Mouse (Mus musculus): Measurements from ENCODE around the gene Gstm5.
"Not testable (repeated sequence)": the region's sequence is repeated elsewhere in the genome, so short reads cannot be mapped to it uniquely, and the experiment has no call there.

Gstm5 gene

DNA sequence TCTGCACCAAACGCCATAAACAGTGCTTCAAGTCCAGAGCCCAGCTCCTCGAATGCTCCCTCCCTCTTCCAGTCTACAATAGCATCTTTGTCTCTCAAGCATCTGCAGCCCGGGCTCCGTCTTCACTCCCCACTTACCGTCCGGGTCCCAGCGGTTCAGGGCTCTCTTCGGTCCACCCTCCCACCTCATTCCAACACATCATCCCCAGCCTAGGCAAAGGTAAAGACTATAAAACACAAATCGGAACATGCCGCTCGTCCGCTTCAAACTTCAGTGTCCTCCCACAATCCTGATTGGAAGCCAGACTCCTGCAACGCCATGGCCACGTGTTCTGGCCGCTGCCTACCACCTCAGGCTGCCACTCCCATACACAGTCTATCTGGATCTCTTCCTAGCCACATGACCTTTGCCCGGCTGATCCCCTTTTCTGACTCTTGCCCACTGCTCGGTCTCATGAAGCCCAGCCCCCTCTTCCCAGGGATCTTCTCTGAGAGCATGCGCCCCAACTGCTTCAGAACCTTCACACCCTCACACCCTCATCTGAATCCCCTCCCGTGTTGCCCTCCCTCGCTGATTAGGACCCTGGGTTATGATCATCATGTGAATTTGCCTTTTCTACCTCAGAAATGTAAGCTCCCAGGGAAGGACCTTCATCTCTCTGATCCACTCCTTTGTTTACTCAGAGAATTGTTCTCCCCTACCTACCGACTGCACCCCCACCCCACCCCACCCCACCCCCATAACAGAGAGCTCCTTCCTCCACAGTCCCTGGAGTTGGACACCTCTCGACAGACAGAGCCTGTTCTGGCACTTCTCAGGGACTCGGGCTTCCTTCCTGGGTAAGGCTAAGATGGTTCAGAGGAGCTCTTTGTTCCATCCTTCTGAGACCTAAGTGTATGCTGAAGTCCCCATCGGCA lies 22.0 kb upstream of the Gstm5 start:
- no peak for DNase-seq (ENCODE audit: low read depth, low spot score)

DNA sequence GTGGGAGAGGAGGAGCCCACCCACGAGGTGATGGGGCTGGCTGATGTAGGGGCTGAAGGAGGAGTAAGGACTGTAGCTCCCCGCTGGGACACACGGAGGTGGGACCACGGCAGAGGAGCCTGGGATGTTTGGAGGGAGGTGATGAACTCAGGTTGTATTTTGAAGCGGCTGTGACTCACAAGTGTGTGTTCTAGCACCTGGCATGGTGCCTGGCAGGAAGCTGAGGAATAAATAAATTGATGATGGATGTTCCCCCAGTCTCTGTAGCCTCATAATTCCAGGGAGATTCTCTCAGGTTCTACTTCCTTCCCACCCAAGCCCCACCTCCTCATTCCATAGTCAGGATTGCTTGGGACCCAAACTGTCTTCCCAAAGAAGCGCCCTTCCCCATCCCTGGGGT lies 20.4 kb upstream of the Gstm5 start:
- no peak for DNase-seq (ENCODE audit: low read depth, low spot score)

- no peak for DNase-seq (ENCODE audit: low read depth, low spot score)
Measured at GRCm38 (mm10) chr3:107877005-107877404, 18.6 kb upstream of the Gstm5 start, which contains the start of gene Eps8l3. Gene Eps8l3, plus strand, starts transcription at chr3:107877229.

DNA sequence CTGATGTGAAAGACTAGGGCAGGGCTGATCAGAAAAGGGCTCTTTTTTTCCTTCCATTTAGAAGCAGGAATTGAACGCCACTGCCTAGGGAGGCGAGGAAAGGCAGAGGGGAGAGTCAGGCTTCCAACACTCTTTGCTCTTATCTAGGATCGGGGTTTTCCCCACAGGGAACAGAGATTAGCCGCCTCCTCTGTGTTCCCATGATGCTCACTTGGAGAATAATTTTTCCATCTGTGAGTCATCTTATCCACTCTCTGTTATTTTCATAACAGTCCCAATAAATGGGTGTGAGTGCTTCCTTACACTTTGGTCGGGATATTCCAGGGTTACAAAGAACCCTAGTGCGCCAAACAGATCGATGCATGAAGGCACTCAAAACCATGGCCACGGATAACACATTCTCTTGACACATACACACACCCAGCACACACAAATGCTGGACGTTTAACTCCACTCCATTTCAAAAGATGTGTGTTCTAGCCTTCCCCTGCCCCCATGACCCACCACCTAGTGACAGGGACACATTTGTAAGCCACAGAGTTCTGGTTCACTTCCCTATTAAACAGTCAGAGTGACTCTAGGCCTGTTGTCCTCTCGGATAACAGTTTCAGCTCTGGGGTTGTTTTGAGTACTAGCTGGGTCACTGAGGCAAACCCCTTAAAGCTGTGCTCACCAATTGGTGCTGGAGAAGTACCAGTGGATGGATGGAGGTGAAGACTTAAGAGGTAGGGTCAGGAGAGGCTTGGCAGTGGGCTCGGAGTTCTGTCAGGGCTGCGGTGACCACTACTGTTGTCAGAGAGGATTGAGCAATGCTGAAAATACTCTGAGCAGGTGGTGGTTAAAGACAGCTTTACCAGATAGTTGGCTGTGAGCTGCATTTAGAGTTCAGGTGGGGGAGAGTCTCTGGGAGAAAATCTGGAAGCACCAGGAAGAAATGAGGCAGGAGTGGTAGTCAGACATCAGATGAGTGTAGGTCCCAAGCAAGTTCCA lies 17.6 kb upstream of the Gstm5 start:
- DNase-seq (ENCODE audit: low read depth, low spot score): no peak

DNA sequence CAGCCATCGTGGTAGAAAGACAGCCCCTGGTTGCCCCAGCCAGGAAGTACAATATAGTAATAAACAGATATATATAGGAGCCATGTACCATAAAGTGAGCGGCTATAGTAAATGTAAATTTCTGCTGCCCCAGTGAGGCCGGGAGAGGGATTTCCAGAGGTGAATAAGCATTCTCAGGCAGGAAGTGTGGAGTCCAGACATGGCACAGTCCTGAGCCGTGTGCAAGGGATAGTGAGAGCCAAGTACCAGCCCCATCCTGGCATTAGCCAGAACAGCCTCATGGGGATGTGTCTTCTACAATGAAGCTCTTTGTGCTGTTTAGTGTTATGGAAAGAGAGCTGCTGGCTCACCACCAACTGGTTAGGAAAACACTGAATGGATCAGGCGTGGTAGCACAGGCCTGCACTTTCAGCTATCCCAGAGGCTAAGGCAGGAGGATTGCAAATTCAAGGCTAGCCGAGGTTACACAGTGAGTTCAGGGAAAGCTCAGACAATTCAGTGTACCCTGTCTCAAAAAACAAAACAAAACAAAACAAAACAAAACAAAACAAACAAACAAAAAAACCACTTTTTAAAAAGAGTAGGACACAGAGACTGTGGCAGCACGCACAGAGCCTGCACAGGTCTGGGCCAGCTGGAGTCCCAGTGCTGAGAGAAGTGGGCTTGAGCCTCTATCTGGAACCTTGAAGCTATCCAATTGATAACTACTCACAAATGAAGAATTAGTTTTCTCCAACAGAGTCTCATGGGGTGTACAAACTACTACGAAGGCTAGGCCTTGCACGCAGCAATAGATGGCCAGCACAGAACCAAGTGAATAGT lies 7.7 kb upstream of the Gstm5 start:
- no peak for DNase-seq (ENCODE audit: low read depth, low spot score)

- not testable (repeated sequence) for DNase-seq (ENCODE audit: low read depth, low spot score)
Measured at GRCm38 (mm10) chr3:107889236-107889635, 6.4 kb upstream of the Gstm5 start.

DNA sequence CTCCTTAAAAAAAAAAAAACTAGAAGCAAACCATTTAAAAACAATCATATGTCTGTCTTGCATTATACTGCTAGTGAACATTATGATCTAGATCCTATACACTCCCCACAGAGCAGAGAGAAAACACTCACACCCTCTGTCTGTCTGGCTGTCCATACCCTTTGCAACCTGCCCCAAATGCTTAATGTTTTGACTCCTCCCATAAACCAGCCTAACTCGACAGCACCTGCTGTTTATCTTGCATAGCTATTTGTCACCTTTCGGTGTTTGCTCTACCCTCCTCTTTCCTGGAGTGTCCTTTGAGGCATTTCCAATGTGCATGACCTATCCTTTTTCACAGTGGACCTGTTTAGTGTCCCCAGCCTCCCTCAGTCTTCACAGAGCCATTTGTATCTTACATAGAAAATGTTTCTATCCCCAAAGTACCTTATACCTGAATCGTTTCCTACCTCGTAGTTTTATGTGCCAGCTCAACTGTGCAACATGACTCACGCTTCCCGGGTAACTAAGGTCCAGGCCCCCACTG lies 364 bp upstream of the Gstm5 start:
- DNase-seq (ENCODE audit: low read depth, low spot score): no peak

DNA sequence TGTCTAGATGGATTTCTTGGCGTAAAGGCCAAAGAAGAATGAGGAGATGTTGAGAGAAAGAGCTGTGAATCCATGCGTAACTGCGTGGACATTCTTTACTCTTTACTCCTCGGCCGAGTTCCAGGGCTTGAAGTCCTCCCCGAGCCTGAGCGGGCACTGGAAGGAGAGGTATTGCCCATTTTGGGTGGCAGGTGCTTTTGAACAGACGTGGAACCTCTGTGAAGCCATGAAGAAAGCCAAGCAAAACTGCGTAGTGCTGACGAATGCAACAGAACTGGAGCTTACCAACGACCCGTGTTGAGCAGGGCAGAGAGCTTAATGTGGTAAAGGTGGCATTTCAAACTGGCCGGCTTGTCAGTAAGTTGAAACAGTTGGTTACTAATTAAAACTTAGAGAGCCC lies 3.1 kb downstream of the Gstm5 start:
- DNase-seq (ENCODE audit: low read depth, low spot score): no peak

DNA sequence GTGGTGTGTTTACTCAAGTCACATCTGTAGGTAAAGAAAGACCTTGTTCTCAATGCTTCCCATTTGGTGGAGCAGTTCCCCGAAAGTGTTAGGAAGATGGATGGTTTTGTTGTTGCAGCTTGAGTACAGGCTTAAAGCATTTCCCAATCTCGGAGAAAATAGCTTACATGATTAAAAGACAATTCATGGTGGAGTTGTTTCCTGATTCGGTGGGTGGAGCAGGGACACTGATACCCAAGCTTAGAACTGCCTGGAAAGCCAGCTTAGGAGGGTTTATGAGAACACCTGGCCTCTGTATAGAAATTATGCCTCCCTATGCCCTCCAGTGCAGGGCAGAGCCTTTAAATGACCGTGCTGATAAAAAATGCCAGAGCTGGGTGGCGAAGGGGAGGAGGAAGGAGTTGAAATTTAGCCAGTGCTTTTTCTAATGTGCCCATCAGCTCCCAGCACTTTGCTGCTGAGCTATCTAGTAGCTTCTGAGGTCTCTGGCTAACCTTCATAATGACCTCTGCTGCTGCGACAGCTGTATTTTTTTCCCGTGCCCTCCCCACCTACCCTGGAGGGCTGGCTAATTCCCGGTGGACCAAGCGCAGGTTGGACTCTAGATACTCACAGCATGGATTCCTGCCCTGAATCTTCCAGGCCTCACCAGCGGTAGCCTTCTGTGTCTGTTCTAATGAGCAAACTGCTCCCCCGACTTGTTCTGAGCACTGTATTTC lies 5.5 kb downstream of the Gstm5 start:
- no peak for DNase-seq (ENCODE audit: low read depth, low spot score)

- no peak for DNase-seq (ENCODE audit: low read depth, low spot score)
Measured at GRCm38 (mm10) chr3:107905942-107906341, 10.3 kb downstream of the Gstm5 start.

GRCm38 (mm10) chr3:107916674-107917073 lies 21.1 kb downstream of the Gstm5 start:
- DNase-seq (ENCODE audit: low read depth, low spot score): no peak

- DNase-seq (ENCODE audit: low read depth, low spot score): peak; percentile 7
Measured at GRCm38 (mm10) chr3:107917097-107917496, 21.5 kb downstream of the Gstm5 start.

- DNase-seq (ENCODE audit: low read depth, low spot score): peak; percentile 49
Measured at GRCm38 (mm10) chr3:107917783-107918408, 22.3 kb downstream of the Gstm5 start.

- DNase-seq (ENCODE audit: low read depth, low spot score): no peak
Measured at GRCm38 (mm10) chr3:107920348-107920747, 24.7 kb downstream of the Gstm5 start.

GRCm38 (mm10) chr3:107925335-107925734 lies 29.7 kb downstream of the Gstm5 start:
- DNase-seq (ENCODE audit: low read depth, low spot score): no peak

DNA sequence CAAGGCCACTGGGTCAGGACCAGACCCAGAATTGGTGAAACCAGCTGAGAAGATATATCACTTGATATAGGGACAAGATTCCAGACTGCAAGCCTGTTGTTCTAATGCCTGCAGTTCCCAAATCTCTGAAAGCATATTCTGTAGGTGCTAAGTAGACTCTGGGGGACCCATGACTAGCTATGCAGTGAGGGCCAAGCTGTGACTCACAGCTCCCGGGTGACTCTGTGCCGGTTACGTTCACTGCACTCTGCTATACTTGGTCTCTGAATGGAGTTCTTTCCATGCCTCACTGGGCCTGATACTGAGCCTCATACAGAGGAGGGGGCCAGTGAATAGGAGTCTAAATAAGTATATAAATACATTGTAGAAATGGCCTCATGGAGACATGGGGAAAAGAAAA lies 32.2 kb downstream of the Gstm5 start:
- DNase-seq (ENCODE audit: low read depth, low spot score): no peak

- no peak for DNase-seq (ENCODE audit: low read depth, low spot score)
Measured at GRCm38 (mm10) chr3:107928691-107929090, 33.1 kb downstream of the Gstm5 start.

DNA sequence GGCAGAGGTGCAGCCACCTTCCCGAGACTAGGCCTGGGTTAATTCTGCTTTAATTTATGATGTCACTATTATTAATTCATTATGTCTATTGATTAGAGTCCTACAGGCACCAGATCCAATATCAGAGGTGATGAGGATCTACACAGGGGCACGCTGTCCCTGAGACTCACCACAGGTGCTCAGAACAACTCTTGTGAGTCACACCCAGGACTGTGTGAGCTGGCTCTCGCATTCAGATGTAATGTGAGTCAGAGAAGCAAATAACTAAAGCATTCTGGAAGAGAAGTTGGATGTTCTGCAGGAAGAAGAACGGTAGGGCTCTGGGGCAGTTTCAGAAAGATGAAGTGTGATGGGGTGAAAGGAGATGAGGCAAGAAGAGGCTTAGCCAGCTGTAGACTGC lies 33.6 kb downstream of the Gstm5 start:
- DNase-seq (ENCODE audit: low read depth, low spot score): no peak

DNA sequence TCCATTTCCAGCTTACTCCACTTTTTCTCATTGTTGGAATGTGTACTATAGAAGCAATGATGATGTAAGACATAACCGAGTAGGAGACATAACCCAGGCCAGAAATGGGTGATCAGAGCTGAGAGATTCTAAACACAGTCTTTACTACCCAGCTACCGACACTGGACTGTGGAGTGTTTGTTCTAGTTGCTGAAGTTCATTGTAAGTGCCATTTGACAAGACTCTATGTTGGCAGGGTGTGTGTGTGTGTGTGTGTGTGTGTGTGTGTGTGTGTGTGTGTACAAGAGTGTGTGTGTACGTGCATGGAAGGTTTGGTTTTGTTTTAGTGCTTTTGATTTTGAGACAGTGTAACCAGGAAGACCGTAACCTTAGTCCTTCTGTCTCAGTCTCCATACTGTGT lies 34.1 kb downstream of the Gstm5 start:
- no peak for DNase-seq (ENCODE audit: low read depth, low spot score)

- no peak for DNase-seq (ENCODE audit: low read depth, low spot score)
Measured at GRCm38 (mm10) chr3:107931134-107931533, 35.5 kb downstream of the Gstm5 start.

Data from CD4-positive helper T cell, adult 2 months (primary cell).